Mouse (Mus musculus) forebrain, embryonic 12.5 days (tissue): ENCODE data around the gene Gm20388. TPM values are rescaled to one million over a fixed set of nuclear protein-coding genes. Genes with fewer than 3 reads are reported as not detected.

Experiments used
- ATAC-seq: fragments of 200-750 bp; cut with Nextera tagmentation; 2 replicates; pipeline ENCODE4 v1.8.0; 2017; ENCODE audit warnings: moderate TSS enrichment; ENCODE audit not compliant: low FRiP score
- H3K27ac ChIP-seq: fragments of 300-500 bp; sonication (generic); 2 replicates; pipeline ENCODE4 v1.5.1; 2016; ENCODE audit warnings: mild to moderate bottlenecking
- H3K27me3 ChIP-seq: fragments of 300-500 bp; sonication (generic); 2 replicates; pipeline ENCODE4 v1.6.1; 2016; ENCODE audit warnings: mild to moderate bottlenecking
- H3K36me3 ChIP-seq: fragments of 300-500 bp; sonication (generic); replicated peaks from 2 replicates; pipeline ENCODE4 v1.6.1; 2016; ENCODE audit warnings: mild to moderate bottlenecking
- H3K4me1 ChIP-seq: fragments of 300-500 bp; sonication (generic); 2 replicates; pipeline ENCODE4 v1.6.1; 2016
- H3K4me2 ChIP-seq: fragments of 300-500 bp; sonication (generic); 2 replicates; pipeline ENCODE4 v1.6.1; 2016; ENCODE audit warnings: mild to moderate bottlenecking, moderate library complexity
- H3K4me3 ChIP-seq: fragments of 300-500 bp; sonication (generic); replicated peaks from 2 replicates; pipeline ENCODE4 v1.5.1; 2016; ENCODE audit warnings: mild to moderate bottlenecking
- H3K9ac ChIP-seq: fragments of 300-500 bp; sonication (generic); 2 replicates; pipeline ENCODE4 v1.6.1; 2016; ENCODE audit warnings: mild to moderate bottlenecking
- H3K9me3 ChIP-seq: fragments of 300-500 bp; sonication (generic); 2 replicates; pipeline ENCODE4 v1.6.1; 2016
- WGBS: fragments of 180-500 bp; shearing (Covaris S2); methylation state at CpG from one replicate; pipeline ENCODE4 v1.1.7; 2016; 5-methylcytosine and 5-hydroxymethylcytosine counted together
- polyA plus RNA-seq: library from polyadenylated mRNA; unstranded; fragments of >200 nt; fragmentation: Nextera tagmentation; extraction: Ambion mirVana; gene quantifications from 2 replicates; pipeline ENCODE4 v1.2.1, GENCODE M21; 2016

The Gm20388 gene
- polyA plus RNA-seq, 1 experiment from 2014 or later: not detected

GRCm38 (mm10) chr8:122989976-122990375 is 3079.3 kb downstream of the Gm20388 start:
- H3K9me3 ChIP-seq: no peaks in the 10 kb centered on the region
- 96% methylated on average over 2 of the region's 2 CpGs for WGBS
- H3K9ac ChIP-seq: no peak overlapping the region
- H3K27me3 ChIP-seq: no peaks in the 10 kb centered on the region
- no peak for ATAC-seq
- no peaks in the 10 kb centered on the region for H3K36me3 ChIP-seq
- H3K27ac ChIP-seq: no peak overlapping the region
- no peak overlapping the region for H3K4me3 ChIP-seq
- no peak overlapping the region for H3K4me2 ChIP-seq
- H3K4me1 ChIP-seq: peaks cover 13% of the 10 kb centered on the region; the same call in 1 of the 2 replicates

GRCm38 (mm10) chr8:122991368-122991767 is 3080.7 kb downstream of the Gm20388 start:
- WGBS: 93% methylated on average over 5 of the region's 5 CpGs
- Histone ChIP-seq H3K4me1 (peaks cover 13% of the 10 kb centered on the region; the same call in 1 of the 2 replicates), H3K36me3 (no peaks in the 10 kb centered on the region), H3K27me3 (no peaks in the 10 kb centered on the region), H3K4me3 (no peak overlapping the region), H3K9me3 (no peaks in the 10 kb centered on the region), H3K9ac (no peak overlapping the region), H3K4me2 (no peak overlapping the region), H3K27ac (no peak overlapping the region)
- no peak for ATAC-seq

- no peak for ATAC-seq
- Histone ChIP-seq H3K4me3 (no peak overlapping the region), H3K36me3 (no peaks in the 10 kb centered on the region), H3K4me1 (peaks cover 13% of the 10 kb centered on the region; the same call in 1 of the 2 replicates), H3K9me3 (no peaks in the 10 kb centered on the region), H3K27me3 (no peaks in the 10 kb centered on the region), H3K9ac (no peak overlapping the region), H3K27ac (no peak overlapping the region), H3K4me2 (no peak overlapping the region)
- WGBS: 61% methylated on average over 2 of the region's 2 CpGs
Observed at GRCm38 (mm10) chr8:122992296-122992695, 3081.7 kb downstream of the Gm20388 start.

GRCm38 (mm10) chr8:122993031-122993430 is 3082.4 kb downstream of the Gm20388 start:
- Histone ChIP-seq H3K27me3 (no peaks in the 10 kb centered on the region), H3K4me2 (no peak overlapping the region), H3K9me3 (no peaks in the 10 kb centered on the region), H3K9ac (no peak overlapping the region), H3K36me3 (no peaks in the 10 kb centered on the region), H3K27ac (no peak overlapping the region), H3K4me3 (no peak overlapping the region), H3K4me1 (peaks cover 13% of the 10 kb centered on the region; the same call in 1 of the 2 replicates)
- ATAC-seq: no peak
- 88% methylated on average over 3 of the region's 3 CpGs for WGBS

- H3K9me3 ChIP-seq: no peaks in the 10 kb centered on the region
- H3K4me2 ChIP-seq: no peak overlapping the region
- ATAC-seq: no peak
- no peaks in the 10 kb centered on the region for H3K36me3 ChIP-seq
- H3K9ac ChIP-seq: no peak overlapping the region
- peaks cover 13% of the 10 kb centered on the region; the same call in 1 of the 2 replicates for H3K4me1 ChIP-seq
- H3K4me3 ChIP-seq: no peak overlapping the region
- no peak overlapping the region for H3K27ac ChIP-seq
- H3K27me3 ChIP-seq: no peaks in the 10 kb centered on the region
- WGBS: 80% methylated on average over 5 of the region's 5 CpGs
Observed at GRCm38 (mm10) chr8:122993740-122994139, 3083.1 kb downstream of the Gm20388 start.

- no peak overlapping the region for H3K9ac ChIP-seq
- no peak overlapping the region for H3K4me2 ChIP-seq
- no peak overlapping the region for H3K4me3 ChIP-seq
- no peak for ATAC-seq
- no peaks in the 10 kb centered on the region for H3K36me3 ChIP-seq
- 83% methylated on average over 4 of the region's 4 CpGs for WGBS
- H3K27ac ChIP-seq: no peak overlapping the region
- H3K9me3 ChIP-seq: no peaks in the 10 kb centered on the region
- peaks cover 10% of the 10 kb centered on the region; the same call in 1 of the 2 replicates for H3K4me1 ChIP-seq
- H3K27me3 ChIP-seq: no peaks in the 10 kb centered on the region
Observed at GRCm38 (mm10) chr8:122997963-122998362, 3087.3 kb downstream of the Gm20388 start.

- Histone ChIP-seq H3K4me3 (no peak overlapping the region), H3K36me3 (no peaks in the 10 kb centered on the region), H3K4me2 (no peak overlapping the region), H3K4me1 (peaks cover 15% of the 10 kb centered on the region; the same call in 1 of the 2 replicates), H3K27me3 (no peaks in the 10 kb centered on the region), H3K9me3 (no peaks in the 10 kb centered on the region), H3K9ac (no peak overlapping the region), H3K27ac (no peak overlapping the region)
- 89% methylated on average over 2 of the region's 2 CpGs for WGBS
- ATAC-seq: no peak
Observed at GRCm38 (mm10) chr8:123000311-123000710, 3089.7 kb downstream of the Gm20388 start.

- no peak for ATAC-seq
- H3K27ac ChIP-seq: no peak overlapping the region
- H3K9me3 ChIP-seq: no peaks in the 10 kb centered on the region
- H3K4me3 ChIP-seq: no peak overlapping the region
- H3K9ac ChIP-seq: no peak overlapping the region
- peaks cover 15% of the 10 kb centered on the region; the same call in 1 of the 2 replicates for H3K4me1 ChIP-seq
- no peaks in the 10 kb centered on the region for H3K36me3 ChIP-seq
- H3K4me2 ChIP-seq: no peak overlapping the region
- H3K27me3 ChIP-seq: no peaks in the 10 kb centered on the region
- 85% methylated on average over 14 of the region's 14 CpGs for WGBS
Observed at GRCm38 (mm10) chr8:123004033-123004922, 3093.6 kb downstream of the Gm20388 start.

- WGBS: 70% methylated on average over 3 of the region's 3 CpGs
- Histone ChIP-seq H3K27ac (no peak overlapping the region), H3K36me3 (no peaks in the 10 kb centered on the region), H3K4me1 (peaks cover 15% of the 10 kb centered on the region; the same call in 1 of the 2 replicates), H3K9ac (no peak overlapping the region), H3K4me3 (no peak overlapping the region), H3K27me3 (no peaks in the 10 kb centered on the region), H3K4me2 (no peak overlapping the region), H3K9me3 (no peaks in the 10 kb centered on the region)
- ATAC-seq: no peak
Observed at GRCm38 (mm10) chr8:123005328-123005727, 3094.7 kb downstream of the Gm20388 start.

GRCm38 (mm10) chr8:123005805-123006204 is 3095.2 kb downstream of the Gm20388 start:
- H3K4me1 ChIP-seq: peaks cover 15% of the 10 kb centered on the region; the same call in 1 of the 2 replicates
- H3K27ac ChIP-seq: no peak overlapping the region
- no peaks in the 10 kb centered on the region for H3K9me3 ChIP-seq
- no peaks in the 10 kb centered on the region for H3K36me3 ChIP-seq
- H3K27me3 ChIP-seq: no peaks in the 10 kb centered on the region
- H3K4me2 ChIP-seq: no peak overlapping the region
- ATAC-seq: no peak
- H3K9ac ChIP-seq: no peak overlapping the region
- WGBS: 88% methylated on average over 5 of the region's 5 CpGs
- no peak overlapping the region for H3K4me3 ChIP-seq

- no peak overlapping the region for H3K9ac ChIP-seq
- no peak overlapping the region for H3K4me3 ChIP-seq
- no peak overlapping the region for H3K27ac ChIP-seq
- H3K27me3 ChIP-seq: no peaks in the 10 kb centered on the region
- no peak overlapping the region for H3K4me2 ChIP-seq
- no peaks in the 10 kb centered on the region for H3K36me3 ChIP-seq
- no peak for ATAC-seq
- H3K4me1 ChIP-seq: peaks cover 4% of the 10 kb centered on the region; the same call in 1 of the 2 replicates
- no peaks in the 10 kb centered on the region for H3K9me3 ChIP-seq
Observed at GRCm38 (mm10) chr8:123011321-123011720, 3100.7 kb downstream of the Gm20388 start.

GRCm38 (mm10) chr8:123014429-123014828 is 3103.8 kb downstream of the Gm20388 start:
- 89% methylated on average over 7 of the region's 7 CpGs for WGBS
- Histone ChIP-seq H3K4me3 (no peak overlapping the region), H3K9ac (no peak overlapping the region), H3K27ac (no peak overlapping the region), H3K4me2 (no peak overlapping the region), H3K36me3 (0 out of 2 replicates have a peak, but pooled peaks cover 6% of the 10 kb centered on the region), H3K4me1 (peaks cover 14% of the 10 kb centered on the region), H3K9me3 (no peaks in the 10 kb centered on the region), H3K27me3 (no peaks in the 10 kb centered on the region)
- ATAC-seq: no peak

- WGBS: 87% methylated on average over 3 of the region's 3 CpGs
- no peak for ATAC-seq
- no peak overlapping the region for H3K4me3 ChIP-seq
- H3K9ac ChIP-seq: no peak overlapping the region
- no peaks in the 10 kb centered on the region for H3K27me3 ChIP-seq
- no peaks in the 10 kb centered on the region for H3K9me3 ChIP-seq
- peaks cover 14% of the 10 kb centered on the region for H3K4me1 ChIP-seq
- no peak overlapping the region for H3K27ac ChIP-seq
- H3K4me2 ChIP-seq: no peak overlapping the region
- H3K36me3 ChIP-seq: 0 out of 2 replicates have a peak, but pooled peaks cover 6% of the 10 kb centered on the region
Observed at GRCm38 (mm10) chr8:123015074-123015473, 3104.4 kb downstream of the Gm20388 start.
